Mouse (Mus musculus): ENCODE measurements around the gene Col27a1. TPM values are rescaled to one million over a fixed set of nuclear protein-coding genes. Genes with fewer than 3 reads are reported as not detected.

The Col27a1 gene
- total RNA-seq, 2 experiments from 2014 or later, result 3.1 to 3.9 TPM

DNA sequence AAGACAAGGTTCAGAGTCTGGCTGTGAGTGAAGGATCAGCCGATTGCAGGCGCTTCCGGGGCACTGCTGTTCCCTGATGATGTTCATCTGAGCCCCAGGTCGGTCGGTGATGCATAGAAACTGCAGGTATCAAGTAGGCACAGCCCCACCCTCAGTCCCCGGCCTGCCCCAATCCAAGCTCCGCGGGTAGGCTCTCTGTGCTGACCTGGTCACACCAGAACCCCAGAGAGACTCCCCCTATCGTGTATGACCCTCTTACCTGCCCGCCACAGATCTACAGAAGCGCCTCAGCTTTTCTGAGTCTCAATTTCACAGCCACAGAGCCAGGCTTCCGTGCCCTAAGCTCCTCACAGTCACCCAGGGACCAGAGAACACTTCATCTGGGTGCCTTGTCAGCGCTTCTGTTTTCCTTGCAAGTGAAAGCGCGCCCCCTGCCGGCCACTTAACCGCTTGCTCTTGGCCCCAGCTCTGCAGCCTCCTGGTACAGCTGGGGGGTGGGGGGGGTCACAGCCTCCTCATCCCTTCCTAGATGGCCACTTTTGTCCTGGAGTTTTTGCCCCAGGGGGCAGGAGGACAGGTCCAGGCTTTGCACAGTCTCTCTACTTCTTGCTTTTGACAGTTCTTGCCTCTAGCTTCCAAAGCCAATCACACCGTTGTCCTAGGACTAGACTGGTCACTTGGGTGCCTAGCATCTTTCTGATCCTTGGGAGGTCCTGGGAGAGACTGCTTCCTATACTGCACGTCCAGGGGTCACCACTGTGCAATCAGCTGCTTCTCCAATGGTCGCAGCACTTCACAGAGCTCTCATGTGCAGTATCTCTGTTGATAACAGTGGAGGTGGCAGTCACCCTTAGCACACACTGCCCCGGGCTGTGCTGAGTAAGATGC, 93.6 kb downstream of the Col27a1 start:
- peak; percentile 92 to 95 for DNase-seq (ENCODE audit: low spot score in 2 of 2)

DNA sequence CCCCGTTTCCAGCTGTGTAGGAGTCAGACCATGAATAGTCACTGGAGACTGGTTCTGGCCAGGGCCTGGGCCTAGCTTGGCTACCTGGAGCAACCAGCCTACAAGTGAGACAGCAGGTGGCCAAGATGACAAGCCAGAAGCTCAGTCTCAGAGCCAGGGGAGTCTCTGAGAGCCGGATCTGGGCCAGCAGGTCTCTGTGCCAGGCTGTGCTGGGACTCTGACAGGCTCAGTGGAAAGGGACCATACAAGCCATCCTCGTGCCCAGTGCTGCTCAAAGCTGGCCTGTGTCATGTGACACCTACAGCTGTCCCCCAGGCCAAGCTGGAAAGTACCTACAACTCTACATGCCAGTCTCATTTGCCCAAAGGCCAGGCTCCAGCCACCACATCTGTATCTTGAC, 94.5 kb downstream of the Col27a1 start:
- DNase-seq (ENCODE audit: low spot score in 2 of 2), result peak in 1 of 2 experiments; percentile 39

DNA sequence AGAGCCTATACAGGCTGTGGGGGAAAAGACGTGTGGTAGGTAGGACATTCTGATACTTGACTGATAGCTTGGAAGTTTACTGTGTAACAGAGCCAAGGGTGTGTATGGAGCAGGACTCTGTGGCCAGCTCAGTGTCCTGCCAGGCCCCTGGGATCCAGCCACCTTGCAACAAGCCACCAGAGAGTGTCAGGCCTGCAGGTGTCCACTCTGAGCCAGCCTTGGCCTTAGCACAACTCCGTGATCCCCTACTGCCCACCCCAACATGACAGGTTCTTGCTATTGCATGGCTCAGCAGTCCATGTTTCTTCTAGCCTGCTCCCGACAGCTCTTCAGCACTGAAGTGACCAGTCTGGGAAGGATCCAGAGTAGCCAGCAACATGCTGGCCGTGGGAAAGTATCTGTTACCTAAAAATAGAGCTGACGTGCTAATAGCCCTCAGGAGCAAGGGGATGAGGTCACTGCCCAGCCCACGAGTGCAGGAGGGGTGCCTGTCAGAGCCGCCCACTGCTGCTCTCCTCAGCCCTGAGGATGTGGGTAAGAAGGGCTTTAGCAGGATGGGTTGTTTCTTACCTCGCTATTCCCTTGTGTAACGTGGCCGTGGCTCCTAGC, 96.5 kb downstream of the Col27a1 start:
- DNase-seq (ENCODE audit: low spot score in 2 of 2), result no peak

DNA sequence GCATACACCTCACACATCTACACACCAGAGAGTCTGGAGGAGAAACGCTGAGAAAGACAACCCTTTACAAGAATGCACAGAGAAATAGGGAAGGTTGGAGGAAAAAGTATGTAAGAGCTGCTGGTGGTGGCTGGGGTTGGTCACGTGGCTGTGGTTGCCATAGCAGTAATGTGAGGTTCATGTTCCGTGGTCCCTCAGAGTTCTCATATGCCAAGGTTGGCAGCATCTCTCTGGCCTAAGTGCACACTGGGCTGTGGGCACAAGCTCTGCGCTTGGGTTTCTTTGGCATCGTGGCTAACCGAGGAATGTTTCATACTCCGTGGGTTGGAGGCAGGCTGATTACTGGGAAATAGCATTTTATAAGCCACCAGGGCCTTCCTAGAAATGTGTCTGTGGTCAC, 97.6 kb downstream of the Col27a1 start:
- no peak for DNase-seq (ENCODE audit: low spot score in 2 of 2)

DNA sequence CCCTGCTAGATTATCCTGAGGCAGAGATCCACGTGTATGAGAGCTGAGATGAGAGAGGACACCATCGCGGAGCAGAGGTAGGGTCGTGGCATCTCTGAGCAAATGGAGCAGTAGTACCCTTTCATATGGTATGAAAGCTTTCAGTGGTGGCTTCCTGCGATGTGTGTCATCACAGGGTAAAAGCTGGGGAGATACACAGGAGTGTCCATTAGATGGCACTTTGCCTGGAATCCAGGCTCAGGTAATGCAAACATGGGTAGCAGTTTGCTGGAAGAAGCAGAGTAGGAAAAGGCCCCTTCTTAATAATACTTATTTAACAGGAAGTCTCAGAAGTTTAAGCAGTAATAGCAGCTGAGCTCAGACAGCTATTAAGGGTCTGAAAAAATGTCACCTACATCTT, 100.3 kb downstream of the Col27a1 start:
- no peak for DNase-seq (ENCODE audit: low spot score in 2 of 2)

DNA sequence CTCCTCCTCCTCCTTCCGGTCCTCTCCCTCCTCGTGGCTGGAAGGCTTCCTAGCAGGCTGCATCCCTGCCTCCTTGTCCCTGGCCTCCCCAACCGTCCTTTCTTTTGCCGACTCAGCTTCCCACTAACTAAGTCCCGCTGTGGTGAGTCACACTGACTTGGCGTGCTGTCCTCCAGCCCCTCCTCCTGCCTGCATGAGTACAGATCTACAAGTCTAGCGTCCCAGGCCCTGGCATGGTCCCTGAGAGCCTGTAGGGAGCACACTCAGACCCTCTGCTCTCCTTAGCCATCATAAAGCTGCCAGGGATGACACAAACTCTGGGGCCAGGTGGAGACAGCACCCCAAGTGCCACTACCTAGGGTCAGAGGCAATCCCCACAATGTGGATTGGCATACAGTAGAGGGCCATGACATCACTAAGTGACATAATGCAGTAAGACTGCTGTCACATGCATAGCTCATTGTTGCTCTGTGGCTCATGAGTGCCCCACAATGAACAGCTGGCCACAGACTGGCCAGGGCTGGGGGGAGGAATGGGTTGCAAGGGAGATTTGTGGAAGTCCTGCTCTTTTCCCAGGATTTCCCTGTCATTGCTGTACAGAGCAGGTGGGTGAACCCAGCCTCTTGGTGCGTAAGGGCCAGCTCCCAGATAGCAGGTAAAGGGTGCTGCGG, 102.4 kb downstream of the Col27a1 start:
- DNase-seq (ENCODE audit: low spot score in 2 of 2), result no peak

DNA sequence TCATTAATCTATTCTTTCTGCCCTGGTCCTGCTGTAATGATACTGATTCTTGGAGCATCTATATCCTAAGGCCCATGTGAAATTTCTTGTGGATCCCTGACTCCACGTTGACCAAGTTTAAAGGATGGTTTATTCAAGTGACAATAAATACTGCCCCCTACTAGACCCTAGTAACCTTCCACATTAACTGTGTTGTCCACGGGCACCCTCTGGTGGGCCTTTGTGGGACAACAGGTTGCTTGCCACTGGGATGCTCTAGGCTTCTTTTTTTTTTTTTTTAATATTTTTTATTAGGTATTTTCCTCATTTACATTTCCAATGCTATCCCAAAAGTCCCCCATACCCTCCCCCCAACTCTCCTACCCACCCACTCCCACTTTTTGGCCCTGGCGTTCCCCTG, 105.8 kb downstream of the Col27a1 start:
- peak; percentile 77 to 79 for DNase-seq (ENCODE audit: low spot score in 2 of 2)

DNA sequence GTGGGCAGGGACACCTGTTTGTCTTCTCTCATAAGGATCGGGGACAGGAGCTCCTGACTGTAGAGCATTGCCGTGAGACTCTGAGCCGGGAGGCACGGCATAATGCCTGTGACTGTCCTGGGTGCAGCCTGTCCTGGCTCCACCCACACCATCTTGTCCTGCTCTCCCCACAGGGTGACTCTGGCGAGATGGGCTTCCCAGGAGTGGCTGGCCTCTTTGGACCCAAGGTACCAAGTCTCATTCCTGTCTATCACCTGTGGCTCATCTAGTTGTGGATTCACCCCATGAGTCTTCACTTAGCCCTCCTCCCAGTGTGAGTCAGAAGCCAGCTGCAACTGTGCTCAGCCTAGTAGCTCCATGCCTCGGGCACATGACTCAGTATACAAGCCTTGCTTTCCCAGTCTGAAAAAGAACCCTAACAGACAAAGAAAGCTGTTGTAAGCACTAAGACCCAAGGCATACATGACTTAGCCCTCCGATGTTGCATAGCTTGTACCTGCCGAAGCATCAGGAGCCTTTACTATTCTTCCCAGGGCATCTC, 109.5 kb downstream of the Col27a1 start:
- no peak for DNase-seq (ENCODE audit: low spot score in 2 of 2)

DNA sequence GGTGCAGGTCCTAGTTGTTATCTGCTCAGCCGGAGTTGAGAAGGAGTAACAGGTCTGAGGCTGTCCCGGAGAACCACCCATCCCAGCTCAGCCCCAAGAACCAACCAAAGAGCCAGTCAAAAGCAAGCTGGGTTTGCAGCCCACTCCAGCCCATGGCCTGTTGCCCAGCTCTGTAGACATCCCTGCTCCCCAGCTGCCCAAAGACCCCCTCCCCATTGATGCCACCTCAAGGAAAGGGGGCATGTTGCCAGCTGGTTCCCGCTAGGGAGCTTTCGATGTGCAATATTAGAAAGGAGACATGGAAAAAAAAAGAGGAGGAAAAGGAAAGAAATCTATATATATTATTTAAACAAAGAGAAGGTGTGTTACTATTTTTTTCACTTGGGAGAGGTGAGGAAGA, 119.6 kb downstream of the Col27a1 start:
- no peak for DNase-seq (ENCODE audit: low spot score in 2 of 2)

DNA sequence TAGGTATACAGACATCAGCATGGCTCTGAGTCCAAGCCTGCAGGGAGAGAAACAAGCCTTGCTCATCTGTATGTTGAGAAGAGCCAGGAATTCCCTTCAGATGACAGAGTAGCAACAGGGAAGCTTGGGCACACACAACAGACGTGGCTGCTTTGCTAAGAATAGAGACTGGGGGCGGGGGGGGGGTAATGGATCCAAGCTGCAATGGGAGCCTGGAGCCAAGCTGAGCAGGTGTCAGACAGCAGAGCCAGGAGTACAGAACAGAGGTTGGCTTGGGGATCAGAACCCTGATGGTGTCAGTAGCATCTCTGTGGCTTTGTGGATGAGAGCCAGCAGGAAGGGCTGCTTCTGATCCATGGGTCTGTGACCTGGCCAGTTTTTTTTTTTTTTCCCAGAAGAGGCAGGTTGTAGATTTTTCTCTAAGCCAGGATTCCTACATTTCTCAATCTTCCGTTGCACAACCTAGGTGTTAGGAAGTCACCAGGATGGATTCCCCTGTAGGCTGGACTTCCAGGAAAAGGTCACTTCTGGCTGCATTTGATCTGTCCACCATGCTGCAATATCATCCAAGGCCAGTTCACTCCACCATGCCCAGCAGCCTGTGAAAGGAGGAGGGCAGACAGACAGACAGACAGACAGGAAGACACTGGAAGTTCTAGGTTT, 124.7 kb downstream of the Col27a1 start:
- no peak for DNase-seq (ENCODE audit: low spot score in 2 of 2)

DNA sequence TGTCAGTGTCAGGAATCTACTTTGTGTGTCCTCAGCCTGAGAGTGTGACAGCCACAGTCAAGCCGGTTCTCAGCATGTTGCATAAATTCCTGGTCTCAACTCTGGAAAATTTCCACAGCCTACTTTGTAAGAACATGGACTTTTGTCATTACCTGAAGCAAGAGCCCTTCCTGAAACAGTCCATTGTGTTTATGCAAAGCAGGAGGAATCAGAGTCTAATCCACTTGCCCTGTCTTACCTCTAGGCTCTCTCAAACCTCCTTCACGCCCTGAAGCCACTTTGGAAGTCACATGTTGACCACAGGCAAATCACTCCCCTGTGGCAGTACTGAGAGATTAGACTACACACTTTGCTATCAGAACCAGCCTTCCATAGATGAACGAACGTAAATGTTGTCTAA, 128.7 kb downstream of the Col27a1 start:
- DNase-seq (ENCODE audit: low spot score in 2 of 2), result no peak

DNA sequence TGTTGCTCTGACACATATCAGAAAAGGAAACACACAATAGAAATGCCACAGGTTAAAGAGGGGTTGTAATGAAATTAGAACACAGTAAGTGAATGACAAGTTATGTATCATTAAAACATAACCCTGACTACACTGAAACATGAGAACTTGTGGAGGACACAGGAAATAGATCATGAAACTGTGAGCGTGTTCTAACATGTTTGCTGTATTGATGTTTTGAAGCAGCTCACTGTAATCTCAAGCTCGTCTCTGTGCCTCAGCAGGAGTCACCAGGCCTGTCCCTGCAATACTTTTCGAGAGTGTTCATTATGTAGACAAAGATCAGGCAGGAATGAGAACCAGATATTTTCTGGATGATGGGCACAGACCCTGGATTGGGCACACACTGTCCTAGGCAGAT, 129.8 kb downstream of the Col27a1 start:
- DNase-seq (ENCODE audit: low spot score in 2 of 2), result no peak

DNA sequence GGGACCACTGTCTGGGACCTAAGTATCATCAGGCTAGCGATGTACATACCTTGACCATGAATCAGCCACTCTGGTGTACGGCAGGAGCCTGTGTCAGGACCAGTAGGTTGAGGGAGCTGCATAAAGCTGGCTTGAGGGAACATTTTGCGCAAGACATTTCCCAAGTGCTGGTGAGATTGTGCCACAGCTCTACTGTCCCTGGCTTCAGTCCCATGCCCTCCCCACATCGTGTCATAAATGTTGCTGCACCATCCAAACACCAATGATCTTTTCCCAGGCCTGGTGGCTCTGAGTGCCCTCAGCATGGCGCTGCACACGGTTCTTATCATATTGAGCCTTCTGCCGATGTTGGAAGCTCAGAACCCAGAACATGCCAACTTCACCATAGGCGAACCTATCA, 130.5 kb downstream of the Col27a1 start, which contains the start of gene Orm1:
Gene Orm1 (plus strand): TSS at position 266 of the 400 bp plus-strand sequence.
- DNase-seq (ENCODE audit: low spot score in 2 of 2), result no peak

DNA sequence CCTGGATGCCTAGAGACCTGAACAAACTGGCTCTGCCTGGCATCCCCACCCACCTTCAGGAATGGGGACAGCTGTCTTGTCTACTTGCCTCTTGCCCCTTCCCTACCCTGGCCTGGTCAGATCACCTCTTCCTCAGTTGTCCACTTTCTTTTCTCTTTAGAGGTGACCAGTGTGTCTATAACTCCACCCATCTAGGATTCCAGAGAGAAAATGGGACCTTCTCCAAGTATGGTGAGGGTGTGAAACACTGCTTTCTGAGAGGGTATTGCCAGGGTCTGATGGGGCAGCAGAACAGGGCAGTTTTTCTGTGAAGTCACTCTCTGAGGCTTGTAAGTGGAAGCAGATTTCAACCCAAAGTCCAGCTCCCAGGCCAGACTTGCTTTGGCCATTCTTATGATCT, 131.5 kb downstream of the Col27a1 start:
- DNase-seq (ENCODE audit: low spot score in 2 of 2), result no peak

DNA sequence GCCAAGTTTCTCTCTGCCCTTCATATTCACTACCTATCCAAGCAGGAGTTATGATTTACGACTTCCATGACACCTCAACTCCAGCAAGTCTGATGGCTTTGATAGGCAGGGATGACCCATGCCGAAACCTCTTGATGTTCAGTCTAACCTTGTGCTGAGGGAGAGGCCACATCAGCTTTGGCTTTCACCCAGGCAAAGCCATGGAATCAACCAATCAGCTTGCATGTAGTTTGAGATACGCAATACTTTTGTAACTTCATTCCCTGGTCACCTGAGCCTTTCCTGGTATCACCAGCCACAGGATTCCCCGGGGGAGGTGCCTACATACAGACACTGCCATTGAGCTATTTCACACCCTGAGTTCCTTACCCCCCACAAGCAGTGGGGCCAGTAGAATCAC, 132.9 kb downstream of the Col27a1 start:
- no peak for DNase-seq (ENCODE audit: low spot score in 2 of 2)

DNA sequence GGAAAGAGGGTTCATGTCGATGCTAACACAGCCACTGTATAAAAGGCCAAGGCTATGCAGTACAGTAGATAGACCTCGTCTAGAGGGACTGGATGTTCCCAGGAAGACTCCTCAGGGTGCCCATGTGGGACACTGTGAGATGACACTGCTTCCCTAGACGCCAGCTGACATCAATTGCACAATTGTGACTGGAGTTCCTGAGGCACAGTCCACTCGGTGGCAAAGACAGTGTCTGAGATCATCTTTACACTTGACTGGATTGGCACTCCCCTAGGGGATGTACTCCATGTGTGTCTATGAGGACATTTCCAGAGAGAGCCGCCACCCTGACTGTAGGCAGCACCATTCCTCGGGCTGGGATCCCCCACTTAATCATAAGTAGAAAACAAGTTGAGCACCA, 134.7 kb downstream of the Col27a1 start:
- DNase-seq (ENCODE audit: low spot score in 2 of 2), result no peak

DNA sequence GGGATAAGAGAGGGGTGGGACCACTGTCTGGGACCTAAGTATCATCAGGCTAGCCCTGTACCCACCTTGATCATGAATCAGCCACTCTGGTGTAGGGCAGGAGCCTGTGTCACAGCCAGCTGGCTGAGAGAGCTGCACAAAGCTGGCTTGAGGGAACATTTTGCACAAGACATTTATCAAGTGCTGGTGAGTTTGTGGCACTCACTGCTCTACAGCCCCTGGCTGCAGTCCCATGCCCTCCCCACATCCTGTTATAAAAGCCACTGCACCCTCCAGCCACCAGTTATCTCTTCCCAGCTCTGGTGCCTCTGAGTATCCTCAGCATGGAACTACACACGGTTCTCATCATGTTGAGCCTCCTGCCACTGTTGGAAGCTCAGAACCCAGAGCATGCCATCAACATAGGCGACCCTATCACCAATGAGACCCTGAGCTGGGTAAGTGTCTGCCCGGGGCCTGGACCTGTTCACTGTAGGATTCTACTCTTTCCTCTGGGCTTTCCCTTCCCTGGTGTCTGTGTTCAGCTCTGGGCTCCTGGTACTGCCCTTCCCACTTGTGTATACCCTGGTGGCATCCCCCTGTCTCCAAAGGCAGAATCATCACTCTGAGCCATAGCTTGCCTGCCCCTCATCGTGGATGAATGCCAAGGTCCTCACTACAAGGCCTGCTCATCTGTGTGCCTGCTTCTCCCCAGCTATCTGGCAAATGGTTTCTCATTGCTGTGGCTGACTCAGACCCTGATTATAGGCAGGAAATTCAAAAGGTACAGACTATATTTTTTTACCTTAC, 142.3 kb downstream of the Col27a1 start, which contains the start of gene Orm3:
Gene Orm3 (plus strand): TSS at position 286 of the 789 bp plus-strand sequence.
- DNase-seq (ENCODE audit: low spot score in 2 of 2), result no peak

DNA sequence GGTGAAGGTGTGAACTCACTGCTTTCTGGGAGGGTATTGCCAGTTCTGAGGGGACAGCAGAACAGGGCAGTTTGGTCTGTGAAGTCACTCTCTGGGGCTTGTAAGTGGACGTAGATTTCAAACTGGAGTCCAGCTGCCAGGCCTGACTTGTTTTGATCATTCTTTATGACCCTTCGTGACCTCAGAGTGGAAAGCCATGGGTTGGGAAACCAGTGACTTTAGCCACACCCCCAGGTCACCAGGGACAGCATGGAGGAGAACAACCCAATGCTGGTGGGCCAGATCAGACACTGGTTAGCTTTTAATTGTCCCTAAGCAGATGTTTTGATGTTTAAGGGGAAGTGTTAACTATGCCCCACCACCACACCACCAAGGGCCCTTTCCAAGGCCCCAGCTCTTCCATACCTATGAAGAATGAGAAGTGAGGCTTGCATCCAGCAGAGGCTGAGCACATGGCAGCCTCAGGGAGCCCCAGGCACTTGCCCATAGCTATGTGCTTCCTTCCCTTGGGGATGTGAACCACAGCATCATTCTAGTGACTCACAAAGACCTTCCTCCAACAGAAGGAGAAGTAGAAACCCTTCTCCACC, 143.3 kb downstream of the Col27a1 start:
- DNase-seq (ENCODE audit: low spot score in 2 of 2), result no peak

DNA sequence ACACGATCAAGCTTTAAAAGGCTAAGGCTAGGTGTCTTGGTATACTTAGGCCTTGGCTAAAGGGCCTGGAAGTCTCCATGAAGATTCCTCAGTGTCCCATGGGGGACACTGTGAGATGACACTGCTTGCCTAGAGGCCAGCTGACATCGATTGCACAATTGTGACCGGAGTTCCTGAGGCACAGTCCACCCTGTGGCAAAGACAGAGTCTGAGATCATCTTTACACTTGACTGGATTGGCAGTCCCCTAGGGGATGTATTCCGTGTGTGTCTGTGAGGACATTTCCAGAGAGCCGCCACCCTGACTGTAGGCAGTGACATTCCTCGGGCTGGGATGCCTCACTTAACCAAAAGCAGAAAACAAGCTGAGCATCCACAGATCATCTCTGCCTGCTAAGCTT, 146.1 kb downstream of the Col27a1 start:
- DNase-seq (ENCODE audit: low spot score in 2 of 2), result no peak

DNA sequence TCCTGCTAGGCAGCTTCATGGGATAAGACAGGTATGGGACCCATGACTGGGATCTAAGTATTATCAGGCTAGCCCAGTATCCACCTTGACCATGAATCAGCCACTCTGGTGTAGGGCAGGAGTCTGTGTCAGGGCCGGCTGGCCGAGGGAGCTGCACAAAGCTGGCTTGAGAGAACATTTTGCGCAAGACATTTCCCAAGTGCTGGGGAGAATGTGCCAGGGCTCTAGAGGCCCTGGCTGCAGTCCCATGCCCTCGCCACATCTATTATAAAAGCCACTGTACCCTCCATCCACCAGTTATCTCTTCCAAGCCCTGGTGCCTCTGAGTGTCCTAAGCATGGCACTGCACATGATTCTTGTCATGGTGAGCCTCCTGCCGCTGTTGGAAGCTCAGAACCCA, 148.3 kb downstream of the Col27a1 start, which contains the start of gene Orm2:
Gene Orm2 (plus strand): TSS at position 300 of the 400 bp plus-strand sequence.
- no peak for DNase-seq (ENCODE audit: low spot score in 2 of 2)

Measured in layer of hippocampus, postnatal 10 days (tissue).